Mouse (Mus musculus): ENCODE results near the gene Usp36.

- TF ChIP-seq POLR2A (IDR thresholded peaks at IDR 0.05; ENCODE audit: low read depth, low read length) (no peak), CTCF (IDR thresholded peaks at IDR 0.05; ENCODE audit: borderline replicate concordance, insufficient read depth, low read length) (no peak)
Measured at GRCm38 (mm10) chr11:118222351-118222885, 67.6 kb downstream of the Usp36 start.
